Mouse (Mus musculus) liver, embryonic 11.5 days (tissue): ENCODE measurements around the gene Nacad. TPM values are rescaled to one million over a fixed set of nuclear protein-coding genes. Genes with fewer than 3 reads are reported as not detected.

Experiments used
- polyA plus RNA-seq: library from polyadenylated mRNA; unstranded; fragments of >200 nt; fragmentation: Nextera tagmentation; extraction: Ambion mirVana; gene quantifications from 2 replicates; pipeline ENCODE4 v1.2.1, GENCODE M21; 2014

The Nacad gene
- polyA plus RNA-seq, 1 experiment from 2014 or later: 2.9 TPM

Other genes with a start within 250 kb of the Nacad start
- 11.5 and 12.7 TPM in 2 replicates for gene Zmiz2, start 217.0 kb downstream of the Nacad start, polyA plus RNA-seq
- 5,363 and 5,401 TPM in 2 replicates for gene Ppia, start 190.6 kb downstream of the Nacad start, polyA plus RNA-seq
- 242 and 254 TPM in 2 replicates for gene H2afv, start 161.6 kb downstream of the Nacad start, polyA plus RNA-seq
- gene Purb, start 130.1 kb downstream of the Nacad start, polyA plus RNA-seq: 13.2 and 13.7 TPM in 2 replicates
- 5.6 and 6.0 TPM in 2 replicates for gene Myo1g, start 85.1 kb downstream of the Nacad start, polyA plus RNA-seq
- 74.5 and 82.1 TPM in 2 replicates for gene Ccm2, start 59.2 kb downstream of the Nacad start, polyA plus RNA-seq
- gene Tbrg4, start 20.0 kb upstream of the Nacad start, polyA plus RNA-seq: 94.3 and 103 TPM in 2 replicates
- gene Wap, start 32.6 kb upstream of the Nacad start, polyA plus RNA-seq: not detected in 2 replicates
- gene Ramp3, start 52.5 kb upstream of the Nacad start, polyA plus RNA-seq: 0.34 and 0.53 TPM in 2 replicates
- not detected in 2 replicates for gene Gm11983, start 231.6 kb upstream of the Nacad start, polyA plus RNA-seq